Mouse (Mus musculus): ENCODE data around the gene Rhox2f.
"Not testable (repeated sequence)": the region's sequence is repeated elsewhere in the genome, so short reads cannot be mapped to it uniquely, and the experiment has no call there.

Rhox2f gene

DNA sequence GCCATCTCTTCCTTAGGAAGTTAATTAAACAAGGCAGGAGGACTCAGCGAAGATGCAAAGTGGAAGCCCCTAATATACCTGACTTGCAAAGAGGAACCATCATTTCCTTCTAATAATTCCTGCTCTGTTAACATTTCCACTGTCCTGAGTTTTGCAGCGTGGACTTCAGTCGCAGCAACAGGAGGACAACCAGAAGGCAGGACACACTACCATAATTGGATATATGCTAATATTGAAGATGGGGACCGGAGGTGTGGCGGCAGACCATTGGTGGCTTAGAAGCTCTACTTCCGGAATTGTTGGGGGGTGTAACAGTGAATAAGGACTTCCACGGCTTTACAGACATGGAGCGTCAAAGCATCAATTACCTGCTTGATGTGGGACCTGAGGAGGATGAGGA, at the start of gene Rhox2f:
Gene Rhox2f, plus strand, starts transcription at position 301 of the 400 bp plus-strand sequence.
- not testable (repeated sequence) for DNase-seq (ENCODE audit: low spot score)

- DNase-seq (ENCODE audit: low spot score) = not testable (repeated sequence)
Measured at GRCm38 (mm10) chrX:37530152-37530551, 41.1 kb upstream of the Rhox2f start, which contains the start of gene Rhox2e. Gene Rhox2e, plus strand, starts transcription at chrX:37530452.

DNA sequence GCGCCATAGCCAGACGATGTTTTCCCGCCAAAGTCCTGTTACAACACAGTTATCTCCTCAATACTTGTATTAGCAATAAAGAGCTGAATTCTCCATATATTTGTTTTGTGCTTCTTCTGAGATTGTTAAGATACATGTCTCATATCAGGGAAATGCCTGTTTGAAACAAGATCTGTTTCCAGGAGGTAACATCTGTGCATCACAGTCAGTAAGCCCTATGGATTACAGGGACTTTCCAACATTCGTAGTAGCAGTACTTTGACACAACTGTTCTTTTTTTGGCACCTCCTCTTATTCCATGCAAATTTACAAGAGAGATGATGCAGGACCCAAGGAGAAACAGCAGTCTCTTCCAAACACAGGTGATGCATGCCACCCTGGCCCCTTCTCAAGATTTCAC, 29.5 kb upstream of the Rhox2f start, which contains the start of gene Rhox3e:
Gene Rhox3e, plus strand, starts transcription at position 301 of the 400 bp plus-strand sequence.
- not testable (repeated sequence) for DNase-seq (ENCODE audit: low spot score)

GRCm38 (mm10) chrX:37557112-37557511, 14.1 kb upstream of the Rhox2f start, which contains the start of gene Rhox4e:
Gene Rhox4e, plus strand, starts transcription at chrX:37557412.
- DNase-seq (ENCODE audit: low spot score) = not testable (repeated sequence)

DNA sequence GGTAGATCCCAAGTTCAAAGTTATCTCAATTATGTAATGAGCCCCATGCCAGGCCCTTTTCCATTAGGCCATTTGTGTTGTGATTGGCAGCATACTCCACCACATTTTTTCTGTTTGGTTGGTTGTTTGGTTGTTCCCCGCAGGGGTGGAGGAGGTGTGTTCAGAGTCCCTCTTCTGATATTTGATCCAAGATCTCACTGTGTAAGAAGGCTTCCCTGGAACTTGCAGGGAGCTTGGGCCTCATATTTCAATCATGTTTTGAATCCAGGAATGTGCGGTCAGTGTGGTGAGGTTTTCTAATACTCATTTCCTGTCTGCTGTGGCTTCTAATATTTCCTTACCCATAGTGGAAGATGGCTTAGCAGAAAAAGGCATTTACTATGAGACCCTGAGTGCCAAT, 1.4 kb downstream of the Rhox2f start:
- not testable (repeated sequence) for DNase-seq (ENCODE audit: low spot score)

- not testable (repeated sequence) for DNase-seq (ENCODE audit: low spot score)
Measured at GRCm38 (mm10) chrX:37580692-37581091, 9.5 kb downstream of the Rhox2f start, which contains the start of gene Rhox3f. Gene Rhox3f, plus strand, starts transcription at chrX:37580992.

DNA sequence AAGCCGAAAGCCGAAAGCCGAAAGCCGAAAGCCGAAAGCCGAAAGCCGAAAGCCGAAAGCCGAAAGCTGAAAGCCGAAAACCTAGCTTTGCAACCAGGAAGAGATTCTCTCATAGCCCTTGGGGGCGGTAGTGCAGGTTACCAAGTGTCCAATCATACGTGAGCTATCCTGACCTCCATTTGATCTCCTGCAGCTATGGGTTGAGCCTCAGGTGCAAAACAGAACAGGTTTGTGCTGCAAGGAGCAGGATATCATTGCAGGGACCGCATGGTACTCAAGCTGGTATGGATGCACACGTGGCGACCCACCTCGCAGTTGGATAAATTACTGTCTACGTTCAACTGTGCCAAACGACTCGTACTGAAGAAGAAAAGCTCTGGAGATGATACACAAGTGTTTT, 36.4 kb downstream of the Rhox2f start, which contains the start of gene Rhox4f:
Gene Rhox4f, minus strand, starts transcription at position 101 of the 400 bp plus-strand sequence.
- not testable (repeated sequence) for DNase-seq (ENCODE audit: low spot score)

Measured in ovary, postnatal 14 days (tissue).